Mouse (Mus musculus): Measurements from ENCODE around the gene Fgfr1op.
"Not testable (repeated sequence)": the region's sequence is repeated elsewhere in the genome, so short reads cannot be mapped to it uniquely, and the experiment has no call there.

- TF ChIP-seq CTCF (IDR thresholded peaks at IDR 0.05; ENCODE audit: low read depth, low read length); TAL1 (conservative IDR thresholded peaks at IDR 0.05; ENCODE audit: low read depth, low read length): not testable (repeated sequence)
Observed at GRCm38 (mm10) chr17:8205221-8205631, 39.9 kb downstream of the Fgfr1op start.

Data from G1E (cell line).